Mouse (Mus musculus): ENCODE measurements around the gene Foxo6.

- TF ChIP-seq MYOG (IDR thresholded peaks at IDR 0.05; ENCODE audit: control insufficient read depth, extremely low read depth, insufficient read length) (no peak), CTCF (IDR thresholded peaks at IDR 0.05; ENCODE audit: control insufficient read depth, insufficient read depth, insufficient read length) (no peak), MYOD1 (IDR thresholded peaks at IDR 0.05; ENCODE audit: control insufficient read depth, insufficient read length, low read depth) (no peak), MAX (IDR thresholded peaks at IDR 0.05) (no peak), CEBPB (IDR thresholded peaks at IDR 0.05; ENCODE audit: low read depth) (no peak)
These were observed 38.3 kb downstream of the Foxo6 start for GRCm38 (mm10) chr4:120248800-120249261.
